Mouse (Mus musculus): ENCODE results near the gene Cabp4. TPM values are rescaled to one million over a fixed set of nuclear protein-coding genes. Genes with fewer than 3 reads are reported as not detected.
A peak's percentile ranks its signal among the peaks of the same experiment; 100 is the strongest.

The Cabp4 gene
- not detected in 2 replicates for polyA plus RNA-seq (2015; fragmentation: Nextera tagmentation; extraction: Ambion mirVana)

- H3K9me3 ChIP-seq = peaks cover 5% of the 10 kb centered on the region; the same call in 1 of the 2 replicates
- no peak within 1 kb of the TSS for H3K4me3 ChIP-seq
- H3K9ac ChIP-seq = no peak within 1 kb of the TSS
- no peaks in the 10 kb centered on the region for H3K36me3 ChIP-seq
- peaks cover 8% of the 10 kb centered on the region for H3K4me1 ChIP-seq
- 0 out of 2 replicates have a peak, but pooled peaks cover 4% of the 10 kb centered on the region for H3K27me3 ChIP-seq (replicated peaks)
- no peak for ATAC-seq (ENCODE audit: extremely low read depth, insufficient number of reproducible peaks, low FRiP score, low TSS enrichment)
- H3K4me2 ChIP-seq = no peak within 1 kb of the TSS
- 67% methylated on average over 7 of the region's 7 CpGs for WGBS
- H3K27ac ChIP-seq (replicated peaks) = no peak within 1 kb of the TSS
These were observed at the start of gene Cabp4 for GRCm38 (mm10) chr19:4143759-4144268. Cabp4 (minus strand) TSS chr19:4144033.

DNA sequence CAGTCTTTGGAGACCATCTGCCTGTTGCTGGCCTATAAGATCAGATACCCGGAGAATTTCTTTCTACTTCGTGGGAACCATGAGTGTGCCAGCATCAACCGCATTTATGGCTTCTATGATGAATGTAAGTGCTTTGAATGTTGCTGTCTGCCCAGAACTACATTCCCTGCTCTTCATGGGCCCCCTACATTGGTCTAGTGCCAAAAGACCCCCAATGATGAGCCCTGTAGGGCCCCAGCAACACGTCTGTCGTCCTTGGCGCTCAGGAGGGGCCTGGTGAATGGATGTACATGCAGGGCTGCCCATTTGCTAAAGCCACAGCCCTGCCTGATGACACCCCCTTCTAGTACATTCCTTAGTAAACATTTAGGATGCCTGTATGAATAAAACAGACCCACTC lies 49.3 kb upstream of the Cabp4 start:
- peak overlapping the region; percentile 99 for H3K9ac ChIP-seq
- peak overlapping the region; percentile 96 for H3K4me2 ChIP-seq
- peaks cover 51% of the 10 kb centered on the region for H3K36me3 ChIP-seq
- no peaks in the 10 kb centered on the region for H3K27me3 ChIP-seq (replicated peaks)
- WGBS = 58% methylated on average over 6 of the region's 6 CpGs
- ATAC-seq (ENCODE audit: extremely low read depth, insufficient number of reproducible peaks, low FRiP score, low TSS enrichment) = no peak
- peaks cover 57% of the 10 kb centered on the region for H3K4me1 ChIP-seq
- peak overlapping the region; percentile 94 for H3K4me3 ChIP-seq
- no peak overlapping the region; the same call in 1 of the 2 replicates for H3K27ac ChIP-seq (replicated peaks)
- H3K9me3 ChIP-seq = no peaks in the 10 kb centered on the region

DNA sequence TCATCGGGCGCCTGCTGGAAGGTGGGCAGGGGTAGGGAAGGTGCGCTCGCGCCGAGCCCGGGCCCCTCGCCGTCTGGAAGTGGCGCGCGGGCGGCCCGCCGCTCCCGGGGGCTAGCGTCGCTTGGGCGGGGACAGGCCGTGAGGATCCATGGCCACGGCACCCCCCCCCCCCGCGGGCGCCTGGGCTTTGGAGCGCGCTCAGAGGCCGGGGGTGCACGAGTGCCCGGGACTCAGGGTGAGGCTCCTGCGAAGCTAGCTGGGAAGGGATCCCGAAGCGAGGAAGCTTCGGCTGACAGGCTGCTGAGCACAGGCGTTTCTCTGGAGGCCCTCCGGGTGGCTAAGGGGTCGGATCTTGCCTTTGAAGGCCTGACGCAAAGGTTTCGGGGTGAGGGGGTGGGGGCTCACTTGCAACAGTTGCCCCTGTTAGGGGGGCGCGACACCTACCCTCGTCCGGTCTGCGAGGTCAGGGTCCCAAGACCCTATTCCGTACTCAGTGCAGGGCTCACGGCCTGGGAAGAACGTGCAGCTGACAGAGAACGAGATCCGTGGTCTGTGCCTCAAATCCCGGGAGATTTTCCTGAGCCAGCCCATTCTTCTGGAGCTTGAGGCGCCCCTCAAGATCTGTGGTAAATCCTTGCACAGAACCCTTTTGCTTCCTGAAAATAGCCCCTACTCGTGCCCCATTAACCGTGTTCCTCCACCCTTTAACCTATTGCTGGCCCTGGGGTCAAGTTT lies 48.6 kb upstream of the Cabp4 start:
- peak overlapping the region; percentile 99 for H3K9ac ChIP-seq
- ATAC-seq (ENCODE audit: extremely low read depth, insufficient number of reproducible peaks, low FRiP score, low TSS enrichment) = no peak
- peak overlapping the region; percentile 94 for H3K4me3 ChIP-seq
- under 1% methylated on average over 52 of the region's 52 CpGs for WGBS
- peaks cover 64% of the 10 kb centered on the region for H3K4me1 ChIP-seq
- H3K36me3 ChIP-seq = peaks cover 44% of the 10 kb centered on the region
- H3K9me3 ChIP-seq = no peaks in the 10 kb centered on the region
- H3K27ac ChIP-seq (replicated peaks) = peak overlapping the region; percentile 95
- H3K27me3 ChIP-seq (replicated peaks) = no peaks in the 10 kb centered on the region
- H3K4me2 ChIP-seq = peak overlapping the region; percentile 96

GRCm38 (mm10) chr19:4191528-4192250 lies 47.9 kb upstream of the Cabp4 start, which contains the start of gene Ppp1ca:
Ppp1ca (plus strand) TSS chr19:4192065.
- Histone ChIP-seq H3K4me2 (peak within 1 kb of the TSS; percentile 96), H3K4me1 (peaks cover 65% of the 10 kb centered on the region), H3K36me3 (peaks cover 37% of the 10 kb centered on the region), H3K9ac (peak within 1 kb of the TSS; percentile 99), H3K9me3 (no peaks in the 10 kb centered on the region), H3K27me3 (replicated peaks) (no peaks in the 10 kb centered on the region), H3K4me3 (peak within 1 kb of the TSS; percentile 94), H3K27ac (replicated peaks) (peak within 1 kb of the TSS; percentile 95)
- WGBS = 7% methylated on average over 36 of the region's 47 CpGs
- peak; percentile 87 for ATAC-seq (ENCODE audit: extremely low read depth, insufficient number of reproducible peaks, low FRiP score, low TSS enrichment)

- WGBS = 53% methylated on average over 4 of the region's 4 CpGs
- peak within 1 kb of the TSS; percentile 94 for H3K4me3 ChIP-seq
- no peaks in the 10 kb centered on the region for H3K27me3 ChIP-seq (replicated peaks)
- peaks cover 29% of the 10 kb centered on the region for H3K36me3 ChIP-seq
- H3K4me2 ChIP-seq = peak within 1 kb of the TSS; percentile 96
- H3K27ac ChIP-seq (replicated peaks) = peak within 1 kb of the TSS; percentile 95
- ATAC-seq (ENCODE audit: extremely low read depth, insufficient number of reproducible peaks, low FRiP score, low TSS enrichment) = no peak
- H3K9me3 ChIP-seq = no peaks in the 10 kb centered on the region
- peaks cover 64% of the 10 kb centered on the region for H3K4me1 ChIP-seq
- peak within 1 kb of the TSS; percentile 99 for H3K9ac ChIP-seq
These were observed 47.0 kb upstream of the Cabp4 start, which contains the start of gene Tbc1d10c for GRCm38 (mm10) chr19:4190831-4191334. Tbc1d10c (minus strand) TSS chr19:4191284.

DNA sequence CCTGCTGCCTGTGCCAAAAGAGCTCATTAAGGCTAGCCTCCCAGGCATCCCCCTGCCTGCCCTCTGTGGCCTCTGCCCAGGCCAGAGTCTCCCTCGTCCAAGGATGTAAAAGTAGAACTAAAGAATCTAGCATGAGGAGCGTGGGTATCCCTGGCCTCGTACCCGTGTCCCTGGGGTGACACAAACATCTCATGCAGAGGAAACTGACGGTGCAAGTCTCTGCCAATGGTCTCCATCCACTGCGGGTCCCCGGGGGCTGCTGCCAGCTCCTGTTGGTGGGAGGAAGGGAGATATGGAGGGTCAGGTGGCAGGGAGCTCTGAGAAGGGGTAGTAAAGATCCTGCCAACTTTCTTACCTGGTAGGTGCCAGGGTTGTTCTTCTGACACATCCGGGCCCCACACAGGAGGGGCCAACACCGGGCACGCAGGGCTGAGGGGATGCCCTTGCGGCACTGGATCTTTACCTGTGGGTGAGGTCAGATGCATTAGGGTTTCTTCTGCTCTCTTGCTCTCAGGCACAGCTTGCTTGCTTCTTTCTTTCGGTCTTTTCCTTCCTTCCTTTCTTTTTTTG lies 45.3 kb upstream of the Cabp4 start:
- no peak for ATAC-seq (ENCODE audit: extremely low read depth, insufficient number of reproducible peaks, low FRiP score, low TSS enrichment)
- Histone ChIP-seq H3K4me2 (no peak overlapping the region), H3K36me3 (peaks cover 11% of the 10 kb centered on the region), H3K27ac (replicated peaks) (no peak overlapping the region), H3K4me1 (peaks cover 63% of the 10 kb centered on the region), H3K9me3 (no peaks in the 10 kb centered on the region), H3K9ac (no peak overlapping the region), H3K27me3 (replicated peaks) (no peaks in the 10 kb centered on the region), H3K4me3 (no peak overlapping the region)
- WGBS = 84% methylated on average over 12 of the region's 12 CpGs

DNA sequence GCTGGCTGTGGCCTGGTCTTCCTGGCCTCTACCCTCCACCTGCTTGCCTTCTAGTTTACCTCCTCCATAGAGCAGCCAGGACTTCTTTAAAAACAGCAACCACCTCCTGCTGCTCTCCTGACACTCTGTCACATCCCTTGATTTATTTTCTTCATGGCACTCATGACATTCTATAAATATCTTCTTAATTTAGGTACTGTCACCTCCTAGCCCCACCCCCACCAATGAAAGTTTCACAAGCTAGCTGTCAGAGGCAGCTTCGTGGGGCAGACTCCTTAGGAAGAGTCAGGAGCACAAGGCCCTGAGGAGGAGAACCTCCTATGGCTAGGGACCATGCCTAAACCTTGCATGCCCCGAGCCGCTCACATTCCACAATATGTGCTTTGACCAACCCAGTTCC lies 43.5 kb upstream of the Cabp4 start:
- Histone ChIP-seq H3K27ac (replicated peaks) (peak overlapping the region; percentile 28; the same call in 1 of the 2 replicates), H3K27me3 (replicated peaks) (no peaks in the 10 kb centered on the region), H3K36me3 (no peaks in the 10 kb centered on the region), H3K4me2 (no peak overlapping the region), H3K9me3 (no peaks in the 10 kb centered on the region), H3K4me3 (no peak overlapping the region), H3K4me1 (peaks cover 48% of the 10 kb centered on the region), H3K9ac (no peak overlapping the region)
- no peak for ATAC-seq (ENCODE audit: extremely low read depth, insufficient number of reproducible peaks, low FRiP score, low TSS enrichment)
- WGBS = 60% methylated on average over 3 of the region's 3 CpGs

DNA sequence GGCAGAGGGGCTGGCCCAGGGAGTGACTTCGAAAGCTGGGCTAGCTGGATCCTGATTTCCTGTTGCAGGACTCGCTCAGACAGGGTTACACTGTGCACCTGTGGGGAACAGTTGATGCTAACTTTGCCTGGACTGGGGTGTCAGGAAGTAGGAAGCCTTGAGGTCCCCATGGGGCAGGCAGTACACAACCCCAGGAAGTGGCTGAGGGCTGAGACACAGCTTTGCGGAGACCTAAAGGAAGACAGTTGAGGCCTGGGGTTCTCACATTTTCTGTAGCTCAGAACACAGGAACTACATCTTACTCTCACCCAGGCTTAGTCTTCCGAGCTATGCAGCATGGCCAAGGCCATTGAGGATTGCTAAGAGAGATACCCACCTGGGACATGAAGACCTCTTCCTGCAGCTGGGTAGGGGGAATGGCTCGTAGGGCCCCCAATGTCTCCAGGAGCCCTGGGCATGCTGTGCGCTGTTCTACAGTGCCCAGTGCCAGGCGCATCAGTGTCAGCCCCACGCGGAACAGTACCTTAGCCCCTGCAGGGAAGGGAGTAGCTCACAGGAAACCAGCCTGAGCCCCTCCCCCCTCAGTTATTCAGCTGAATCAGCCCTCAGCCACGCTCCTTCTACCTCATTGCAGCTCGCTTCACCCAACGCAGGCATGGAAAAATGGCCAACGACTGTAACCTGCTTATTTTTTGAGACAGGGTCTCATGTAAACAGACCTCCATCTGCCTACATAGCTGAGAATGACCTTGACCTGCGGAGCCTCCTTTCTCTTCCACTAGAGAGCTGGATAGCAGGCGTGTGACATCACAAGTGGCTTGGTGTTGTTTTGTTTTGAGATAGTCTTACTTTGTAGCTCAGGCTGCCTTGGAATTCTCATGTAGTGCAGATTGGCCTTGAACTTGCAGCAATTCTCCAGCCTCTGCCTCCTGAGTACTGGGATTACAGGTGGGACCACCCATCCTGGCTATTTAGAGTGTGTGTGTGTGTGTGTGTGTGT lies 41.4 kb upstream of the Cabp4 start:
- no peak for ATAC-seq (ENCODE audit: extremely low read depth, insufficient number of reproducible peaks, low FRiP score, low TSS enrichment)
- no peaks in the 10 kb centered on the region for H3K36me3 ChIP-seq
- no peaks in the 10 kb centered on the region for H3K27me3 ChIP-seq (replicated peaks)
- no peak overlapping the region for H3K4me3 ChIP-seq
- H3K9ac ChIP-seq = peak overlapping the region; percentile 33; the same call in 1 of the 2 replicates
- WGBS = 43% methylated on average over 15 of the region's 15 CpGs
- peak overlapping the region; percentile 50 for H3K27ac ChIP-seq (replicated peaks)
- H3K9me3 ChIP-seq = no peaks in the 10 kb centered on the region
- H3K4me2 ChIP-seq = peak overlapping the region; percentile 27; the same call in 1 of the 2 replicates
- H3K4me1 ChIP-seq = peaks cover 40% of the 10 kb centered on the region

GRCm38 (mm10) chr19:4183689-4184088 lies 39.9 kb upstream of the Cabp4 start:
- no peak for ATAC-seq (ENCODE audit: extremely low read depth, insufficient number of reproducible peaks, low FRiP score, low TSS enrichment)
- Histone ChIP-seq H3K36me3 (no peaks in the 10 kb centered on the region), H3K9ac (no peak overlapping the region), H3K4me2 (no peak overlapping the region), H3K27ac (replicated peaks) (no peak overlapping the region), H3K27me3 (replicated peaks) (no peaks in the 10 kb centered on the region), H3K9me3 (no peaks in the 10 kb centered on the region), H3K4me3 (no peak overlapping the region), H3K4me1 (peaks cover 40% of the 10 kb centered on the region)
- WGBS = 85% methylated on average over 2 of the region's 2 CpGs

DNA sequence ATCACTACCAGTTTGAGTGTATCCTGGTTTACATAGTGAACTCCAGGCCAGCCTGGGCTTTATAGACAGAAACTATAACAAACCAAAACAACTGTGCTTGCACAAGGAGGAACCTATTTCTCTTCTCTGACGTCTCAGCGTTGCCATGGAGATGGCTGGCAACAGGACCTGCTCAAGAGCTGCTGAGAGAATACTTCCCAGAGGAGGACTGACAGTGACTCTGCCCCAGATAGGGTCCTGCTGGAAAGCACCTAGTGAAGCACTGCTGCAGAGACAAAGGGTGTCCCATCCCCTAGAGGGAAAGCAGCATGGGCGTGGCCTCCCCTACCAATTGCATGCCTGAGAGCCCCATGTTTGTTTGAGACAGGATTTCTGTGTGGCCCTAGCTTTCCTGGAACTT lies 38.1 kb upstream of the Cabp4 start:
- H3K36me3 ChIP-seq = no peaks in the 10 kb centered on the region
- H3K9me3 ChIP-seq = no peaks in the 10 kb centered on the region
- no peak overlapping the region for H3K4me2 ChIP-seq
- WGBS = 47% methylated on average over 3 of the region's 3 CpGs
- peaks cover 27% of the 10 kb centered on the region for H3K4me1 ChIP-seq
- H3K27me3 ChIP-seq (replicated peaks) = peaks cover 2% of the 10 kb centered on the region; the same call in 1 of the 2 replicates
- H3K4me3 ChIP-seq = no peak overlapping the region
- H3K9ac ChIP-seq = no peak overlapping the region
- no peak overlapping the region for H3K27ac ChIP-seq (replicated peaks)
- no peak for ATAC-seq (ENCODE audit: extremely low read depth, insufficient number of reproducible peaks, low FRiP score, low TSS enrichment)
